Mouse (Mus musculus) cerebellum, postnatal 25 days (tissue): ENCODE results near the gene Olfr282.
"Not testable (repeated sequence)": the region's sequence is repeated elsewhere in the genome, so short reads cannot be mapped to it uniquely, and the experiment has no call there.

Experiments
- DNase-seq, 2 experiments: peaks; one replicate each; pipeline ENCODE4 v3.0.0; 2021; ENCODE audit warnings: mixed read lengths in 2 of 2

The Olfr282 gene

DNA sequence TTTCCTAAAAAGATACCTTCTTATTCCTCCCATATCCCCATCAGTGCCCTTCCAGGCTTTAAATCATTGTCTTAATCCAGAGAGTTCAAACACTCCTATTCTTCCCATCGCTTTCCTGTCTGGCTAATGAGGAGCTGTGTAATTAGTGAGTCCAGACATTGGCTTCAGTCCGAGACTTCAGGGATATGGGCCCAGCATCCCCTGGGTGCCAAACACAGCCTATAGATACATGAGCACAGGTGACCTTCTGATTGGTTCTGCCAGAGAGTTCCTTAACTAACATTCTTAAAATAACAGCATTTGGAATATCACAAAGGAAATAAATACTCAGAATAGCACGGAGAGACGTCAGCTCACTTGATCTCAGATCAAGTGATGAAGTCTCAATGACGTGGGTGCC is at the start of gene Olfr282:
Gene Olfr282 (plus strand): TSS at position 301 of the 400 bp plus-strand sequence.
- not testable (repeated sequence) for DNase-seq

- no peak for DNase-seq
Observed at GRCm38 (mm10) chr15:98387621-98388020, 43.4 kb upstream of the Olfr282 start.

DNA sequence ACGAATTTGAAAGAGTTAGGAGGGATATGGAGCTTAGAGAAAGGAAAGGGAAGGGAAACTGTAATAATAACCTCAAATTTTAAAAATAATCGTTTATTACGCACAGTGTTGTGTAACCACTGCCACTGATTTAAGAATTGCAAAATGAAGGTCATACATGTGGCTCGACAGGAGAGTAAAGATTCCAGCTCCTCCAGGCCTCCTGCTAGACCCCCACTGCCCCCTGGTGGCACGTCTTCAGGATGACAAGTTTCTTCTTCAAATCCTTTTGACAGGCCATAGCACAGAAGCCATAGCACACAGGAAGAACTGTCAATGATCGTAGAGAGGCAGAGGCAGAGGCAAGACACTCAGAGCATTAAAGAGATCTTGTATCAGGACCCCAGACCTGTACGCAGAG is 41.2 kb upstream of the Olfr282 start:
- DNase-seq: peak; percentile 60 to 80

DNA sequence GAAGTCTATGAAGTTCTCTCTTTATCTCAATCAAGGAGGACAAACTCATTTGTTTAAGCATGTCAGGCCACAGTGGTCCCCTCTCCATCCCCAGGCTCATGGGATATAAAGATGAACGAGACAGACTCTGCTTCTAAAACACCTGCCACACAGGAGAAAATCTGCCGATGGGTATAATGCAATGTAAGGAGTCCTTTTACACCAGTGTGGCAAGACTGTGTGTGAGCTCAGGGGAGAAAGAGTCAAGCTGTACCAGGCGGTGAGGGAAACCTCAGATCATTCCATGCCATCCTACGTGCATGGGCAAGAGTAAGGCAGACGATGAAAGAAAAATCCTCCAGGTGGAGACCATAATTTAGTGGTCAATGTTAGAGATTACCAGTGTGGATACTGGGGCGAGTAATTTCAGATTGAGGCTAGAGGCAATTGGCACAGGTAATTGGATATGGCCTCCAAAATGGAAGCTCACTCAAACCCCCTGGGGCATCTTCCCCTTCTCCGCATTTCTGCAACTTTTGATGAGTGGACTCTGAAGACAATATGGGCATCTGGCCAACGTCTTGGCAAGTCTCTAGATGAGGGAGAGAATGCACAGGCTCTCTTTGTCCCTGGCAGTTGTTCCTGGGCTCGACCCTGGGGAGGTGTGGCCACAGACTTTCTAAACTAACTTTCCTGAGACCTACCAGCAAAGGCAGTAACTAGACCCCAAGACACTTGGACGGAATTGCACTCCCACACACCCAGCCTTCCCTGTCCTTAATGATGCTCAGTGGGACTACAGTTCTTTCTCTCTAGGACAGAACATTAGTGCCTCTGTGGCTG is 39.7 kb upstream of the Olfr282 start:
- DNase-seq: no peak

DNA sequence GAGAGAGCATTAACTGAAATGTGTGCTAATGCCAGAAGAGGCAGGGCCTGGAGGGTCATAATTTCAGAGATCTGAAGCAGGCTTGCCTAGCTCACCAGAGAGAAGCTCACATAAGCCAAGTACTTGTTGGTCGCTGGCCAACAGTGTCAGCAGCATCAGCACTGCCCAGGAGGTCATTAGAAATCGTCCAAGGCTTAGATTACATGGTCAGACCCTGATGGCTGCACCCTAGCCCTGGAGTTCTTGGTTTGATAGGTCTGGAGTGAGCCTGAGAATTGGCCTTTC is 39.2 kb upstream of the Olfr282 start:
- DNase-seq: no peak

- DNase-seq: no peak
Observed at GRCm38 (mm10) chr15:98397136-98397535, 33.9 kb upstream of the Olfr282 start.

DNA sequence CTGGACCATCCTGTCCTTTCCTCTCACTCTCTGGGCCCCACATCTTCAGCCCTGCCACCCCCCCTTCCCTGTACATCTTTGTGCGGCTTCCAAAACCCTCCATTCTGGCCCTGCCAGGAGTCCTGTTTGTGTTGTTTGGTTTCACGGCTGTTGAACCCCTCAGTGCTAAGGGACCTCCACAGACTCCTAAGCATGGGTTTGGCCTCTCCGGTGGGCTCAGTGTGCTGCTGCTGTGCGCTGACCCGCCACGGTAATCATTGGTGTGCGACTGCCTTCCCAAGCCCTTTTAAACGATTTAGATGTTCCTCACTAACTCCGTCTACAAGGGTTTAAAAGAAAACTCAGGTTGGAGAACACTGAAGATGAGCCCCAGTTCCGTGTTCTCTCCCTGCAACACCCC is 28.7 kb upstream of the Olfr282 start:
- no peak for DNase-seq

GRCm38 (mm10) chr15:98408406-98409060 is 22.5 kb upstream of the Olfr282 start:
- DNase-seq: peak; percentile 22 to 56

- no peak for DNase-seq
Observed at GRCm38 (mm10) chr15:98409635-98410034, 21.4 kb upstream of the Olfr282 start.

- DNase-seq: no peak
Observed at GRCm38 (mm10) chr15:98410249-98410648, 20.8 kb upstream of the Olfr282 start.

DNA sequence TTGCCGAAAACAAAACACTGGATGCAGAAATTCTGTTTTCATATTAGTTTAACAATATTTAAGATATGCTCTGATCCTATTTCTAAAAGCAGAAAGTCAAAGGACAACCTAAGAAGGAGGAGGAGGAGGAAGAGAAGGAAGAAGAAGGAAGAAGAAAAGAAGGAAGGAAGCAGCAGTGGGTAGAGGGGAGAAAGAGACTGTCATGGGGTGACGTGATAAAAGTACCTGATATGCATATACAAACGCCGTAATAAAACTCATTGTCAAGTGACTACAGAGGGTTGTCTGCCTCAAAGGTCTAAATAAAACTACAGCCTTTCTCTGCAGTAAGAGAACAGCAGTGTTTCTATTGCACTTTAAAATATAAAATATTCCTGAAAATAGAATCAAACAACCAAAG is 15.0 kb upstream of the Olfr282 start:
- no peak for DNase-seq

- not testable (repeated sequence) for DNase-seq
Observed at GRCm38 (mm10) chr15:98416802-98417201, 14.2 kb upstream of the Olfr282 start.

DNA sequence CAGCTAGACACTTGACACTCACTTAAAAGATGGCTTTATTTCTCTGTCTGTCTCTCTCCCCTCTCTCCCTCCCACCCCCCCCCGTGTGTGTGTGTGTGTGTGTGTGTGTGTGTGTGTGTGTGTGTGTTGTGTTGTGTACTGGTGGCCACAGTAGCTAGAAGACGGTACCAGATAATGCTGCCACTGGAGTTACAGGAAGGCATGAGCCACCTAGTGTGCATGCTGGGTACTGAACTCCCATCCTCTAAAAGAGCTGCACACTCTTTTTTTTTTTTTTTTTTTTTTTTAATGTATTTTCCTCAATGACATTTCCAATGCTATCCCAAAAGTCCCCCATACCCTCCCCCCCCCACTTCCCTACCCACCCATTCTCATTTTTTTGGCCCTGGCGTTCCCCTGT is 13.7 kb upstream of the Olfr282 start:
- peak in 1 of 2 experiments; percentile 9 for DNase-seq

- no peak for DNase-seq
Observed at GRCm38 (mm10) chr15:98418096-98418495, 12.9 kb upstream of the Olfr282 start.

DNA sequence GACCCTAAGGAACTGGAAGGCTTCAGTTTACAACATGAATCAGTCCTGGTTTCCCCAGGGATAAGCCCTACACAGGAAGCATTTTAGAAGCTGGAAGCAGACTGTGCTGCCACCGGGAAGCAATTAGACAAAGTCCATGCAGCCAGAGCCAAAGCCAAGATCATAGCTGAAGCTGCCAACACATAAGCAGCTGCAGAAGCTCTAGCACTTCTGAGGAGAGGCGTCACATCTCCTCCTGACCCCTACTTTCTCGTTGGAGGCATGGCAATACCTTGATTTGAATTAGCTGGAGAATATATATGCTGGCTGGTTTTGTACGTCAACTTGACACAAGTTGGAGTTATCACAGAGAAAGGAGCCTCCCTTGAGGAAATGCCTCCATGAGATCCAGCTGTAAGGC is 10.1 kb upstream of the Olfr282 start:
- DNase-seq: no peak

DNA sequence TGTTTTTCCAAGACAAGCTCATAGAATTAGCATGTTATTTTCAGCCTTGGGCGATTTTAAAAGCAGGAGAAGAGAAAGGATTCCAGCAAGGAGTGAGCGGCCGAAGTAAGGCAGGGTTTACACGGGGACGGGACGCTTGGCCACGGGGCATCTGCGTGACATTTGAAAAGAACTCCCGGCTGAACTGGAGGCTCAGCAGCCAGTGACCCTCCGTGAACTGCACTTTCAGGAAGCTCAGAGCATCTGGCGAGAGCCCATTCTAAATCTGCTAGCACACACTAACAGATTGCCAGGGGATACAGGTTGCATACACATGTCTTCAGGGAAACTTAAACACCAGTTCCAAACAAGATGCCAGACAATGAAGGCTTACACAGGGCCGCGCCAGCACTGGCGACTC is 6.7 kb upstream of the Olfr282 start:
- DNase-seq: no peak

DNA sequence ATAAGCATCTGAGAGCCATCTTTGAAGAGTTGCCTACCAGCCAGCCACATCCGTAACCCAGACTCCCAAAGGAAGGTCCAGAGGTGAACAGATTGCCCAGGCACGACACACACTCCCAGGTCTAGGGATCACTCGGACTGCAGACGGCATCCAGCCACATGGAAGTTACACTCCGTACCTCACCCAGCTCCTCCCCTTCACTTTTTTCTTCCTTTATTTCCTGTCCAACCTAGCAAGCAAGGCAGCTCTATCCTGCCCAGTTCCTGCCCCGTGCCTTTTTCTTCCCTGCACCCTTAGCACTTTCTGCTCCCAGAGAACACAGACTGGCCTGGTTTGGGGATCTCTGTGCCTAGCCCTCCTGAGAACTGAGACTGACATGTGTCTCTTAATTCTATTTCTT is 6.3 kb upstream of the Olfr282 start:
- no peak for DNase-seq

- DNase-seq: no peak
Observed at GRCm38 (mm10) chr15:98425188-98425587, 5.8 kb upstream of the Olfr282 start.

DNA sequence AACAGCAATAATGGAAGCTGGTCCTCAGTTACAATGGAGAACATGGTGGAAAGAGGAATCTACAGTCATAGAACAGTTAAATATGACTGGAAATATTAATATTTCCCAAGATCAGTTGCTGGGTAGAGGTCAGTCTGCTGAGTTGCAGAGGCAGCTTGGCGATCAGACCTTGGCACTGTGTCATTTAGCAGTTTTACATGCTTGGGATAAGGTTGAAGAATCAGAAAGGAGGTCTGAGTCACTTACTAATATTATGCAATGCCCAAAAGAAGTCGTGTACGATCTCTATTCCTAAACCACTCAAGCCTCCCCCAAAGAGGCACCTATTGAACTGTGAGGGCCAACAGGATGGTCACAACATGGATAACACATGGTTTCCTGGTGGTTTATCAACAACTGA is 13.5 kb downstream of the Olfr282 start:
- DNase-seq: no peak

GRCm38 (mm10) chr15:98448521-98448920 is 17.5 kb downstream of the Olfr282 start:
- DNase-seq: peak in 1 of 2 experiments; percentile 10

DNA sequence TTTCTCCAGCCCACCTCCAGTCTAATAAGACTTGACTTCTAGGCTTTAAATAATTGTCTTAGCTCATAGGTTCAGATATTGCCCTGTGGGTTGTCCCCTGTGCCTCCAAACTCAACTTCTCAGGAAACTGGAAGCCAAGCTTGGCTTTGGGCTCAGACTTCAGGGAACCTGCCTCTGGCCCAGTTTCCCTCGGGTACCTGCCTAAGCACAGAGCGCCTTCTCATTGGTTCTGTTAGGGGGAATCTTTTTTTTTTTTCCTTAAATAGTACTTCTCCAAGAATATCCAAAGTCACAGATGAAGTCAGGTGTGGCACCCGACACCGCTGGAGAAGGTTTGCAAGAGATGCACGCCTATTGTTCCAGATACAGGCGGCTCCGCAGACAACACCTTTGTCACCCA is 21.3 kb downstream of the Olfr282 start, which contains the start of gene Olfr281:
Gene Olfr281 (plus strand): TSS at position 301 of the 400 bp plus-strand sequence.
- no peak for DNase-seq

DNA sequence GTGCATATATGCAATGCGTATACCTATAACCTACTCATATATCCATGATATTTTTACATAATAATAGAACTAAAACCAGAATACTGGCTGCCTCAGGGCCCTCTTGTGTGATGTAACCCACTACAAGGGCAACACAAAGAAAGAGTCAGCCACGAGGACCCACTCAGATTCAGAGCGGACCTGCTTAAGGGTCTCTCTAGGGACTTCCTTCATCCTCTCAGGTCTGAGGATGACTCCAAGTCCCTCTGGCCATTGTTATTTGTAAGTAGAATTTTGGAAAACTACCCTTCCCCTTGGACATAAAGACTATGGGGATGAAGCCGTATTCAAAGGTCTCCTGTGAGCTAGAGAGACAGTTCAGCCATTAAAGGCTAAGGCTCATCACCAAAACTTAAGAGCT is 38.6 kb downstream of the Olfr282 start, which contains the start of gene OR5BS1P:
Gene OR5BS1P (plus strand): TSS at position 301 of the 400 bp plus-strand sequence.
- no peak for DNase-seq

DNA sequence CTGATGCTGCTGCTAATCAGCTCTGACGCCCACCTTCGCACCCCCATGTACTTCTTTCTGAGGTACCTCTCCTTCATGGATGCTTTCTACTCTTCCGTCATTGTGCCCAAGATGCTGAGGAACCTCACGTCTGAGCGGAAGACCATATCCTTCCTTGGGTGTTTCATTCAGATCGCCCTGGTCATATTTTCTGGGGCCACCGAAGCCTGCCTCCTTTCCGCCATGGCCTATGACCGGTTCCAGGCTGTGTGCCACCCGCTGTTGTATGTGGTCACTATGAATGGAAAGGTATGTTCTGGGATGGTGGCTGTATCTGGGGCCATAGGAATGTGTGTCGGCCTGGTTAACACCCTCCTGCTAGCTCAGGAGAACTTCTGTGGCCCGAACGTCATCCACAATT is 40.5 kb downstream of the Olfr282 start:
- no peak for DNase-seq

DNA sequence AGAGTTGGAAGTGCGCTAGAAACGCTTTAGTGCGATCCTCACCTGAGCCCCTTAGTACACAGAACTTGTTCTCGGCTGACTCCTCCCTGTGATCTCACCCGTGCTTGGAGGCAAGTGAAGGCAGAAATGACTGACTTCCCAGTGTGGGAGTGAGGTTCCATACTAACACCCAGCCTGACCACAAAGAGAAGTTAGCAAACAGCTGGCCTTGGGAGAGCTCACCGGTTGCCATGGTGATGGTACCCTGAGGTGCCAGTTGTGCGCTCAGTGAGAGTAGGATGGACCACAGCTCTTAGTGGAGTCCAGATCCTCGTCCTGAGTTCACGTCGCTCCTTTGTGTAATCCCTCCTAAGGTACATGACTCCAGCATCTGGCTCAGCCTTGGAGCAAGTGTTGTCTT is 43.9 kb downstream of the Olfr282 start:
- DNase-seq: no peak
